Mouse (Mus musculus) cerebellum, postnatal 10 days (tissue): ENCODE data around the gene Ostf1.

ENCODE experiments used
- DNase-seq, 2 experiments: peaks; one replicate each; pipeline ENCODE4 v3.0.0; 2021; ENCODE audit warnings: mixed read lengths in 2 of 2

Gene Ostf1

GRCm38 (mm10) chr19:18643411-18643810 lies 11.8 kb upstream of the Ostf1 start:
- no peak for DNase-seq

- DNase-seq = no peak
Measured at GRCm38 (mm10) chr19:18641001-18641400, 9.4 kb upstream of the Ostf1 start.

DNA sequence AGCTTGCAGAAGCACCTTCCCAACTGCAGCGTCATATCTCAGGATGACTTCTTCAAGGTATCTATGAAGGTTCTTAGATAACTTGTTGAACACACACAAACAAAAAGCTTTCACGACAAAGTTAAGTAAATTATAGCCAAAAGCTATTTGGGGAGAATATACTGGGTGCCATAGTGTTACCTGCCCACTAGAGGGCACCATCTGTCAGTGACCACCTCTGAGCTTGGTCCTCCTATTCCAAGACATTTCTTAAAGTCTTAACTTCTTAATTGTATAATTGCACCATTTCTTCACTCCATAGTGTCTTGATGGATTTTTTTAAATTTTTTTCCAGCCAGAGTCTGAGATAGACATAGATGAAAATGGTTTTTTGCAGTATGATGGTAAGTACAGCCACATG lies 7.9 kb upstream of the Ostf1 start:
- DNase-seq = peak; percentile 43 to 55

- no peak for DNase-seq
Measured at GRCm38 (mm10) chr19:18638949-18639348, 7.3 kb upstream of the Ostf1 start.

GRCm38 (mm10) chr19:18637954-18638353 lies 6.3 kb upstream of the Ostf1 start:
- no peak for DNase-seq

GRCm38 (mm10) chr19:18632231-18633185 lies 885 bp upstream of the Ostf1 start:
- DNase-seq = no peak

DNA sequence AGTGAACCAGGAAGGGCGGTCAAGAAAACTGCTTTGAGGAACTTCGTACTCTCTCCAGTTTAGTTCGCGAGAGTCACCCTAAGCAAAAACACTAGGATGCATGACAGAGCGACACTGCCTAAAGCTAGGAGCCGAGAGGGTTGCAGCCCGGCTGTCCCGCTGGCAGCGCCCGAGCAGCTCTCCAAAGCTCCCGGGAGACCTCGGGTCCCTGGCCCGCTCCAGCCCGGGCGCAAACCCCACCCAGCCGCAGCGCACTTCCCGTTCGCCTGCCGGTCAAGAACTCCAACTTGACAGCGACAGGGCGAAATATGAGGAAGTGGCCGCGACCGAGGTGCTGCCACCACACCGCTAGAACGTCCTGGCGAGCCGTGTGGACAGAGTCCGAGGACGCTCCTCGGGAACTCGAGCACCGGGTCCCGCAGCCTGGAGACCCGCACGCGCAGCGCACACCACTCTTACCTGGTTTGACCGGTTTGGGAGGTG lies 421 bp downstream of the Ostf1 start:
- DNase-seq = peak in 1 of 2 experiments; percentile 64

DNA sequence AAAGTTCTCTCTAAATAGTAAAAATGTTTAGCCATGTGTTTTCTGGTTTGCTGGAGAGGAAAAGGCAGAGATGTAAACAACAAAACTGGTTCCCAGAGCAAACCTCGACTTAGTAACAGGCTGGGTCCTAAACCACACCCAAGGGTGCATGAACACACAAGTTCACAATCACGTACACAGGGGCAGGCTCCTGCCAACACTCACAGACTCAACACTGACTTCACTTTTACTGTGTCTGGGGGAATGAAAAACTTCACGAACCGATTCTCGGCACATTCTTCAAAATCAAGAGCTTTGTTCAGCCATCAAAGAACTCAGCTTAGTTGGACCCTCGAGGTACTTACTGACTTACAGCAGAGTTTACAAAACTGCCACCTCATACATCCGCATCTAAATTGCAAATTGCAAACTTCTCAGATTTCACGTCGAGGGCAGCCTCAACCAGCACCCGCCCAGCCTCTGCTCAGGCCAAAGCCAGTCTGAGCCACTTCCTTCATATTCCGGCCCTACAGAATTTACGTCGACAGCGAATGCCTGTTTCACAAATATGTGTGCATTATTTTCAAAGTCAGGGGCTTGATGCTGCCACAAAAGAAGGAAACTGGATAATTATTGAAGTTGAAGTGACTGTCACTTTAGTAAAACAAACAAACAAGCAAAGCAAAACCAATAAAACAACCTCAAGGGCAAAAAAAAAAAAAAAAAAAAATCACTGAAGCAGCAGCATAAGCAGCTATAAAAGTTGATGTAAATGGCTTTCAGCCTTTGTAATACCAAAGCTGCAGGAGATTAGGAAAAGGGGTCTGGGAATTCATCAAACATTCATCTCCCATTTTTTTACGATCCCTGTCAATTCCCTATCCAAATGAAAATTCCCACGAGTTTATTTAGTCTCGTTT lies 1.2 kb downstream of the Ostf1 start:
- DNase-seq = no peak

DNA sequence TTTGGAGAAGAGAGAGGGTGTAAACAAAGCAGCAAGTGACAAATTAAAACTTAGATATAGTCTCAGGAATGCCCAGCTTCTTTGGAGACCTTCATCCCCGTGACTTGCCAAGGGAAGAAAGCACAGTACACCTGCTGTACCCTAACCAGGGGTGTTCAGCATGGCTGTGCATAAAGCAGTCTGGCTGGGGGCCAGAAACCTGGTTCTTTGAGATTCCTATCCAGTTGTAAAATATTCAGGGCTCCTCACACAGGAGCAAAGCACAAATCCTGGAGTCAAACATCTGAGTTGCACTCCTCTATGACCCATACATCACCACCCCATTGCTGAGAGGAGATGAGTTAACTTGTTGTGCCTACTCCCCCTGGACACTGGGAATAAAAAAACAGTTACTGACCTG lies 2.0 kb downstream of the Ostf1 start:
- peak; percentile 48 to 49 for DNase-seq

DNA sequence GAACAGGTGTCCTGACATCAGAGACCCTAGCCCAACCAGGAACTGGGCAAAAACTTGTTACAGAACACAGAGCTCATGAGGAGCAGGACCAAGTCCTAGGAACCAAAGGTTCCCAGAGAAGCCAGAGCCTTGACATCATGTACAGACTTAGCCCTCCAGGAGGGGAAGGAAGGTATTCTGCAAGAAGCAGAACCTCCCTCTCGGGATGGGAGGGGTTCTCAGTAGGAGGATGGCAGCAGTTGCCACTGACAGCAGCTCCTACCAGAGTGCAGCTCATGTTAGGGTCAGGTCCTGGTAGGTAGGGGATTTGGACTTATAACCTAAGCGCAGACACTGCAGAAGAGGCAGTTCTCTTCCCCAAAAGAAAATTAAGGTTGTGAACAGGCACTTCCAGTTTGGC lies 7.7 kb downstream of the Ostf1 start:
- no peak for DNase-seq

DNA sequence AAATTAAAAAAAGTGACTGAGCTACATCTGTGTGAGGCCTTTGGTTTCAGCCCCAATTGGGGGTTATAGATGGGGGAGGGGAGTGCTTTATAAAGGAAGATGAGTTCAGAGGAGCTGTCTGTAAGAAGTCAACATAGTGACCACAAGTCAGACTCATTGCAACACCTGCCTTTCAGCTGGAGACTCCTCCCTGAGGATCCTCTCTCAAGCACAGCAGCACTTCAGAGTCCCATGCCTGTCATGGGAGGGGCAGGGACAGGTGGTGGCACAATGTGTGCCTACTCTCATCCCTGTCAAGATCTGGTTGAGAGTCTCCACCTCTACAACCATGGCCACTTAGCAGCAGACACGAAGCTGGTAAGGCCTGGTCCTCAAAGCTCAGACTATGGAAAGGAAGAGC lies 11.9 kb downstream of the Ostf1 start:
- DNase-seq = no peak

GRCm38 (mm10) chr19:18619060-18619459 lies 12.6 kb downstream of the Ostf1 start:
- DNase-seq = no peak

DNA sequence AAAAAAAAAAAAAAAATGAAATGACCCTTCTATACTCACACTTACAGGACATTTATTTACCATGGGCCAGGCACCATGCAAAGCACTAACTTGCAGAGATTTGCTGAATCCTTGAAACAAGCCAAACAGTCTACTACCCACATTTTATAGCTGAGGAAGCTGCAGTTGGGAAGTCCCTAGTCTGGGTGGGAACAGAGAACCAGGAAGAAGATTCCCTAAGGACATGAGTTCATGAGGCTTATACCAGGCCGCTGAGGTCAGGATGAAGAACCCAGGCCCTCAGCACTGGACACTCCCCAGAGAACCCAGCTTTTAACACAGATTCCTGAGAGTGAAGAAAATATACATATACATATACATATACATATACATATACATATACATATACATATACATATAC lies 14.1 kb downstream of the Ostf1 start:
- no peak for DNase-seq

DNA sequence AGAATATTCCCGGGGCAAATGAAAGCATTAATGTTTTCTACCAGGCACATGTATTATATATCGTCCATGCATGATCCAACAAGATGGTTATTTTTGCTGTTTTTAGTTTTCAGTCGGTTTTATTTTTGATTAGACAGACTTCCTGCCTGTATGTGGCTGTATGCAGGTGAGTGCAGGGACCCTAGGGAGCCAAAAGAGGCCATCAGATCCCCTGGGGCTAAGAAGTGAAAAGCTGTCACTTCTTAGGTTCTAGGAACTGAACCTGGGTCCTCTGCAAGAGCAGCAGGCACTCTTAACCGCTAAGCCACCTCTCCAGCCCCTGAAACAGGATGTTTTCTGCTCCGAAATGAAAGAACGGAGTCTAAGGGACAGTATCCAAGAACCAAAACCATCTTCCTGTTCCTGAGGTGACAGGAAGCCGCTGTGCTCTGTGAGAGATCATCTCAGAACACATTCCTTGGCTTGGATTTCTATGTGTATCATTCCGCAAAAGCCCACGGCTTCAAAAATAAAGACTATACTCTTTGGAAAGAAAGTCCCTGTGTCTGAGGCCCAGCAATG lies 15.9 kb downstream of the Ostf1 start:
- DNase-seq = no peak

DNA sequence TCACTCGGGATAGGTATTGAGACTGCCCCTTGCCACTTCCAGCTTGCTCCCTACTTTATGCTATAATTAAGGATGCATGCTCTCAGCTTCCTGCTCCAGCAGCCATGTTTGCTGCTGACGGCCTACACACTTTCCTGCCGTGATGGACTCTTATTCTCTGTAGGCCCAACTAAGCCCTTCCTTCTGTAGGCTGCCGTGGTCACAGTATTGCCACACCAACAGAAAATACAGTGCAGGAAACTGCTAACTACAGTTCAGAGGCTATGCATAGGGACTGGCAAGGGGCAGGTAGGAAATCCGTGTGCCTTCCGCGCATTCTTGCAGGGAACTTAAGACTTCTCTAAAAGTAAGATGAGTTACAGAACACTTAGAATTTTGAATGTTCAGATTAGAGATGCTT lies 17.3 kb downstream of the Ostf1 start:
- DNase-seq = no peak

GRCm38 (mm10) chr19:18608975-18609374 lies 22.6 kb downstream of the Ostf1 start:
- no peak for DNase-seq

DNA sequence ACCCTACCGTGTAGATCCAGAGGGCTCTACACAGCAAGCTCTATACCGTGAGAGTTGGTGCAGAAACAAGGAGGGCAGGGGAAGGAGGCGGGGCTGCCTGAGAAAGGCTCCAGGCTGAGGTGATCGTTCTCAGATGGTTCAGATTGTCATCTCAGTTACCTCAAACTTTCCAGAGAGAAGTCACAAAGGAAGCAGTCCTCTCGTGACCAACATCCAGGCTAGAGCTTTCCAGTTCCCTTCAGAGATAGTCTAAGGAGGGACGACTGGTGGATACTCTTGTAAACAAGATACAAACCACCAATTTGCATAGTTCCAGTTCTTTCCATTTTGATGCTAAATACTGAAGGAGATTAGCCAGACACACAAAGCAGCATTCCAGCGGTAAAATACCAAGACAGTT lies 23.7 kb downstream of the Ostf1 start:
- DNase-seq = no peak

DNA sequence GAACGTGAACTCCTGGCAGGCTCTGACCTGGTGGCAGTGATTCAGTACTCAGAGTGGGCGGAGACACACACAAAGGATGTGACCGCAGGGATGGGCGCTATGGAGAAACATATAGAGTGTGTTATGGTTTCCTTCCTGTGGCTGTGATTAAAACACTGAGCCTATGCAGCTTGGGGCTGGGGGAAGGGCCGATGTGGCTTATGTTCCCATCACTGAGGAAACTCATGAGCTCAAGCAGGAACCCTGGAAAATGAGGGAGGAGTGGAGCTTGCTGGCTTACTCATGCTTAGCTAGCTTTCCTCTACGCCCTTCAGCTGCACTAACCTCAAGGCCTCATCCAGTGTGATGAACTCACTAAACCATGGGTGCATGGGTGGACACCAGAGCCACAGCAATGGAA lies 28.6 kb downstream of the Ostf1 start:
- peak in 1 of 2 experiments; percentile 11 for DNase-seq

- no peak for DNase-seq
Measured at GRCm38 (mm10) chr19:18600611-18601010, 31.0 kb downstream of the Ostf1 start.

GRCm38 (mm10) chr19:18599650-18600049 lies 32.0 kb downstream of the Ostf1 start:
- DNase-seq = no peak

GRCm38 (mm10) chr19:18599051-18599450 lies 32.6 kb downstream of the Ostf1 start:
- no peak for DNase-seq

DNA sequence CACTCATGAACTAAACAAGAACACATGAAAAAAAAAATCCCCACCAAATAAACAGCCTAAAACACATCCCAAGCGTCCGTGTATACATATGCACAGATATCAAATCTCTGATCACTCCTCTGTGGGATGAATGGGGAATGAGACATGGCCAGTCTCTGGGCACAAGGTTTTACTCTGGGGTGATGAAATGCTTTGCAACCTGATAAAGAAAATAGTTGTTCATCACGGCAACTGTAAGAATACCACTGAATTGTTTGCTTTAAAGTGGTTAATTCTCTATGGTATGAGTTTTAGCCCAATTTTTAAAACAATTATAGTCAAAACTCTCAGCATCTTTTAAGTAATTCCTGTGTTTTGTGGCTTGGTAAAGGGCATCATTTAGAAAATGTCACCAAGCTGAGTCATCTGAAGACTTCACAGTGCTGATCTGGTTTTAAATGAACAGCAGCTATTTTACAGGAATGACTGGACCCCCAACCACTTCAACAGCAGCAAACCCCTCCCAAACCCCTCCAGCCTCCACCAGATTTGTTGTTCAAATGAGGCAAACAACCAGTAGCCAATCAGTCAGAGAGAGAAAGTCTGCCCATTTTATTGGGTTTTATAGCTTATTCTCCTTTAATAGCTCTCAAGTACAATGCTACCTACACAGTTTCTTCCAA lies 33.2 kb downstream of the Ostf1 start:
- no peak for DNase-seq

GRCm38 (mm10) chr19:18597772-18598171 lies 33.9 kb downstream of the Ostf1 start:
- DNase-seq = peak; percentile 30 to 51
